Mouse (Mus musculus) skeletal muscle tissue, adult 2 months (tissue): ENCODE data around the gene Carm1.
"Not testable (repeated sequence)": the region's sequence is repeated elsewhere in the genome, so short reads cannot be mapped to it uniquely, and the experiment has no call there.

Source experiments
- DNase-seq: peaks from one replicate; pipeline ENCODE4 v3.0.0-alpha.2; 2012; ENCODE audit warnings: low read depth, low spot score

The Carm1 gene

DNA sequence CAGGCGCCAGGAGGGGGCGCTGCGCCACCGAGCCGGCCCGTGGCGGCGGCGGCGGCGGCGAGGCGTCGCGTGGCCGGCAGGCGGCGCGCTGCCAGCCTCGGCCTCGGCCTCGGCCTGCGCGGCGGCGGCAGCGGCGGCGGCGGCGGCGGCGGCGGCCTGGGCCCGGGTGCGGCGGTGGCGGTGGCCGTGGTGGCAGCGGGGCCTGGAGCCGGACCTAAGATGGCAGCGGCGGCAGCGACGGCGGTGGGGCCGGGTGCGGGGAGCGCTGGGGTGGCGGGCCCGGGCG lies at the start of gene Carm1:
Gene Carm1, plus strand, starts transcription at position 106 of the 286 bp plus-strand sequence.
- no peak for DNase-seq

DNA sequence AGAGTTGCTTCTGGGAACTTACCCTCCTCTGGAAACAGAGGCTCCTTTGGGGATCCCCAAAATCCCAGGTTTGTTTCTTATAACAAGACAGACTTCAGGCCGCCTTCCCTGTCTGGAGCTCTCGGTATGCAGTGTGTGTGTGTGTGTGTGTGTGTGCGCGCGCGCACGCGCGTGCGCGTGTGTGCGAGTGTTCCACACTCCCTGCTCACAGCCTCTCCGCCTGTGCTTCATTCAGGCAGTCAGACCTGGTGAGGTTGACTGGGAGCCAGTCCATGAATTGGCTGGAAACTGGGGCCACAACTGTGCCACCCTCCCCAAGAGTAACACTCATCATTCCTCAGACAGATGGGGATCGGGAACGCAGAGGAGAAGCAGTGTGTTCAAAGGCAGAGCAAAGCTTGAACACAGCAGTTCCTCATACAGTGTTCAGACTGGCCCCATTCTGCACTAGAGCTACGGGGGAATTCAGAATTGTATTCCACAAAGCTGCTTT lies 49.6 kb upstream of the Carm1 start:
- DNase-seq: no peak

DNA sequence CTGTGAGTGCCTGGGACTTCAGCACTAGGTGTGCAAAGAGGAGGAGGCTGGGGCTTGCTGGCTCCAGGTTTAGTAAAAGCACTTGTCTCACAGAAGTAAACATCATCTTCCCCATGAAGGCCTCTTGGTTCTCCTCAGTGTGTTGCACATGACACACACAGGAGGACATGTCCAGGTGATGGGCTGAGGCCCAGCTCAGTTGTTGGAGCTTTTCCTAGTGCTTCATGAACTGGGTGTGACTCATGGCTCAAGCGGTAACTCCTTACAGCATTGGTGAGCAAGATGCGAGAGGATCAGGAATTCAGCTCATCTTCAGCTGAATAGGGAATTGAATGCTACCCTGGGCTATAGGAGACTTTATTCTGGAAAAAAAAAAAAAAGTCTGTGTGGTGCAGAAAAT lies 49.0 kb upstream of the Carm1 start:
- DNase-seq: no peak

GRCm38 (mm10) chr9:21498284-21498902 lies 48.3 kb upstream of the Carm1 start:
- DNase-seq: no peak

- no peak for DNase-seq
Observed at GRCm38 (mm10) chr9:21503352-21503751, 43.3 kb upstream of the Carm1 start.

- no peak for DNase-seq
Observed at GRCm38 (mm10) chr9:21505767-21506166, 40.9 kb upstream of the Carm1 start.

GRCm38 (mm10) chr9:21507753-21508430 lies 38.8 kb upstream of the Carm1 start:
- DNase-seq: no peak

- no peak for DNase-seq
Observed at GRCm38 (mm10) chr9:21508871-21509404, 37.8 kb upstream of the Carm1 start.

- DNase-seq: peak; percentile 93
Observed at GRCm38 (mm10) chr9:21509772-21510688, 36.7 kb upstream of the Carm1 start, which contains the start of gene Tmed1. Tmed1 (minus strand) TSS chr9:21510252.

DNA sequence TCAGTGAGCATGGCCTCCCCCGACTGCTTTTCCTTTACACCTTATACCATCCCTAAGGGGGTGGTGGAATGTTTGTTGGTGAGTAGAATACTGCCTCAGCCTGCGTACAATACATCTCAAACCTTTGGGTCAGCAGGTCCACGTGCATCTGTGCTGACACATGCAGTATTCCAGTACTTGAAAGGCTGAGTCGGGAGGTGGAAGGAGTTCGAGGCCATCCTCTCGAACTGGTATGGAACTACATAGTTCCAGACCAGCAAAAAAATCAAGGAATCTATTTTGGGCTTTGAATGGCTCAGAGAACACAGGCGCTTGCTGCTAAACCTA lies 36.0 kb upstream of the Carm1 start:
- DNase-seq: no peak

DNA sequence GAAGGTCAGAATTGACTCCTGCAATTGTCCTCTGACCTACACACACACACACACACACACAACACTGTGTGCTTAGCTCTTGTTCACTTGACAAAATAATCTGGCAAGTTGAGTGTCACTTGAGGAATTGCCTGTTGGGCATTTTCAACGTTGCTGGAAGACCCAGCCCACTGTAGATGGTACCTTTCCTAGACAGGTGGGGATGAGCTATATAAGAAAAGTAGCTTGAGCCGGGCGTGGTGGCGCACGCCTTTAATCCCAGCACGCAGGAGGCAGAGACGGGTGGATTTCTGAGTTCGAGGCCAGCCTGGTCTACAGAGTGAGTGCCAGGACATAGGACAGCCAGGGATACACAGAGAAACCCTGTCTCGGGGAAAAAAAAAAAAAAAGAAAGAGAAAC lies 35.6 kb upstream of the Carm1 start:
- DNase-seq: no peak

- no peak for DNase-seq
Observed at GRCm38 (mm10) chr9:21513466-21513865, 33.2 kb upstream of the Carm1 start.

DNA sequence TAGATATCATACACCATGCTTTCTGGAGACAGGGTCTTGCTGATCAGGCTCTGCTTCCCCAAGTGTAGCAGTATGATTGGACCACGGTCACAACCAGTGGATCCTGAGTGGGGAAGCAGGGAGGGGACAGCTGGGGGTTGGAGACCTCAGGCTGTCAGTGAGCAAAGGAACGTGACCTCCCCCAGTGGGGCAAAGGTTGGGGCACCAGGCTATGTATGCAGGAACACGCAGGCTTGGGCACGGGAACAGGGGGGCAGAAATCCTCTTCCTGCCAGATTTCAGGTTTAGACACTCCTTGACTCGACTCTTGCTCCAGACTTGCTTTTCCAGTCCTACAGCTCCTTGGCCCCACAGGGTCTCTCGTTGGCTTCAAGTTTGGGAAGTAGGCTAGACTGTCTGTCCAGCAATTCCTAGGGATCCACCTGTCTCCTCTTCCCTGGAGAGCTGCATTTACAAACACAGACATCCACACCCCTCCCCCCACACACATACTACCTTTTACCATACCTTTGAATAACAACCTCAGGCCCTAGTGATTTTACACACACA lies 28.7 kb upstream of the Carm1 start:
- no peak for DNase-seq

- DNase-seq: not testable (repeated sequence)
Observed at GRCm38 (mm10) chr9:21518690-21519089, 28.0 kb upstream of the Carm1 start.

GRCm38 (mm10) chr9:21525142-21525936 lies 21.4 kb upstream of the Carm1 start:
- DNase-seq: no peak

- DNase-seq: peak; percentile 42
Observed at GRCm38 (mm10) chr9:21525937-21526633, 20.6 kb upstream of the Carm1 start, which contains the start of gene AB124611. AB124611 (plus strand) TSS chr9:21526176.

DNA sequence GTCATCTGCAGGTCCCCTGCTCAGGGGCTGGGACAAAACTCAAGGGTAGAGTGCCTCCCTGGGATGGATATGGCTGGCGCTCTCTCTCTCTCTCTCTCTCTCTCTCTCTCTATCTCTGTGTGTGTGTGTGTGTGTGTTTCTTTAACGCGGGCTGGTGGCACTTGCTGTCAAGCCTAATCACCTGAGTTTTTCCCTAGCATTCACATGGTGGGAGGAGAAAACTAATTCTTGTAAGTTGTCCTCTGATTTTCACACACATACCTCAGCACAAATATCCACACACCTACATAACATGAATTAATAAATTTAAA lies 20.1 kb upstream of the Carm1 start:
- no peak for DNase-seq

- no peak for DNase-seq
Observed at GRCm38 (mm10) chr9:21527100-21527801, 19.4 kb upstream of the Carm1 start.

GRCm38 (mm10) chr9:21527917-21528324 lies 18.8 kb upstream of the Carm1 start:
- no peak for DNase-seq

DNA sequence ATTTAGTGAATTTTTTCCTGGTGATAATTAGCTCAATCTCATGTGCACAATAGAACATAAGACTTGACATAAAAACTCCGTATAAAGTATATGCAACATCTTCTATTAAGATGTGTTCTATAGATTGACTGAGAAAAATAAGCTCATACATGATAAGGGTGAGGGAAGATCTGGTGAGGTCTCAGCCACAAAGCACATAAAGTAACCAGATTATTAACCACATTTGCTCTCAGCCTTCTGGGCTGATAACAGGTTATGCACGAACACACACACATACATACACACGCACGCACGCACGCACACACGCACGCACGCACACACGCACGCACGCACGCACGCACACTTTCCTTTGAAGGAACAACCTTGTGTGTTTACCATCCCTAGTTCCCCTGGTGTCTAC lies 10.2 kb upstream of the Carm1 start:
- DNase-seq: no peak
